Mouse (Mus musculus): Measurements from ENCODE around the gene Was.
"Not testable (repeated sequence)": the region's sequence is repeated elsewhere in the genome, so short reads cannot be mapped to it uniquely, and the experiment has no call there.

Gene Was

DNA sequence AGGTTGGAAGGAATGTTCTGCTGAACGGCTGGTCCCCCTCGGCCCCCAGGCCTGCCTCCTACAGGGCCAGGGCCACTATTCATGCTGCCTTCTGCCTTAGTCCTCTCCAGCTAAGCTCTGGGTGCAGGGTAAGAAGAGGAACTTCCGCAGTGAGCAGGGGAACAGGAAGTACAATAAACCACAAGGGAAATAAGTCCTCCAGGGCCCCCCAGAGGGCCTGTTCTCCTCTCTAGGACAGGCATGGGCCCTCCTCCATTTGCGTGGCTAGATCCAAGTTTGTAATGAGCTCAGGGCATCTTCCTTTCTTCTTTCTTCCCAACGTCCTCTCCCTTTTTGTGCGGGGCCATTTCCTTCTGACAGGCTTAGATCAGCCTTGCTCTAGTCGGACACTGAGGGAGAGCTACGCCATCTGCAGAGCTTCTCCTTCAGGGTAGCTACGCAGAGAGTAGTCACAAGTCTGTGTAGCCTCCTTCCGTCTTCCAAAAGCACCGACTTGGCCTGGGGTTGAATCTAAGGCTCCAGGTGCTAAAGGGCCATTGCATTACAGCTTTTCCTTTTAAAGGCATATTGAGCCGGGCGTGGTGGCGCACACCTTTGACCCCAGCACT lies at the start of gene Was:
Was (minus strand) TSS at position 153 of the 608 bp plus-strand sequence.
- DNase-seq = no peak

- DNase-seq = no peak
These were observed 49.2 kb upstream of the Was start for GRCm38 (mm10) chrX:8139480-8139879.

GRCm38 (mm10) chrX:8135886-8136285 lies 45.6 kb upstream of the Was start:
- DNase-seq = no peak

- peak; percentile 92 to 95 for DNase-seq
These were observed 42.0 kb upstream of the Was start, which contains the start of gene Wdr13 for GRCm38 (mm10) chrX:8132017-8132976. Wdr13 (minus strand) TSS chrX:8132892.

DNA sequence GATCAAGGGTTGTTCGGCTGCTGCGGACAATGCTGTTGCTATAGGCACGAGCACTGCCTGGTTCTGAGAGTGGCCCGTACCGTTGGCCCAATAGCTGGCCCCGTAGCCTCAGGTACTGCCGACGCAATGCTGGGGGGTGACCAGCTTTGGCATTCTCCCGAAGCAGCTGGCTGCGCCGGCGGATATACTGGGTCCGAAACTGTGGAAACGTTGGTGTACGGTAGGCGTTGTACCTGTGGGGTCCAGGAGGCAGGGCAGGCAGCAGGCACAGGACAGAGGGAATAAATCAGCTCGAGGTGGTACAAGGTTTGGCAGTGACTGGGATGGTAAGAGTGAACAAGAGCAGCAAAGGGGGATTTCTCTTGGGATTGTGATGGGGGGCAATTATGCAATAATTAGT lies 41.1 kb upstream of the Was start:
- peak in 1 of 2 experiments; percentile 31 for DNase-seq

DNA sequence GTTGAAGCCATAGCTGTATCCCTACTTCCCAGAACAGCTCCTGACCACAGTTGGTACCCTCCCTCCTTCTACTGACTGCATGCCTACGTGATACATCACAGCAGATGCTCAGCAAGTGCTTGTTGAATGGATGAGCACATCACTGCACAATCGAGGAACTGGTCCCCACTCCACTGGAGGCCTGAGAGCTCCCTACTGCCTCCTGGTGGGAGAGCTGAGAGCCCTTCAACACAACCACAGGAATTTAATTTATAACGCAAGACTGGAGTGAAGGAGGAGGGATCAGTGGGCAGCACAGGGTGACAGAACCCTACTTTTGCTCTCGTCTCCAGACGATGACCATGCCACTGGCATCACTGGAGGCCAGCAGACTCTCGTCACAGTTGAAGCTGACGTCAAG lies 34.9 kb upstream of the Was start:
- no peak for DNase-seq

GRCm38 (mm10) chrX:8123821-8124470 lies 33.6 kb upstream of the Was start:
- DNase-seq = no peak

DNA sequence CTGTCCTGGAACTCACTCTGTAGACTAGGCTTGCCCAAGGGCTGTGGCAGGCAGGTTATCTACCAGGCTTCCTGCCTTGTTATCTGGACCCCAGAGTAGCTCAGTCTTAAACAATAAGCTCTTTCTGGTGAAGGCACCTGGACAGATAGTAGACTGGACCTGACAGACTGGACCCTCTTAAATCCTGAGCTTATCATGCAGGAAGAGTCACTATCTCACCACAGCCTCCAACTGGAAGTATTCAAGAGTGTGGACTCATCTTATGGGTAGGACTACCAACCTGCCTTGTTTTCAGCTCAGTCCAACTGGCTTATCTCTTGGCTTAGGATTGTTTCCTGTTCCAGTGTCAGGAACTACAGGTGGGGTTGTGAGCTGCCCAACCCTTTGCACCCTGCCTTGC lies 27.0 kb upstream of the Was start:
- DNase-seq = no peak

DNA sequence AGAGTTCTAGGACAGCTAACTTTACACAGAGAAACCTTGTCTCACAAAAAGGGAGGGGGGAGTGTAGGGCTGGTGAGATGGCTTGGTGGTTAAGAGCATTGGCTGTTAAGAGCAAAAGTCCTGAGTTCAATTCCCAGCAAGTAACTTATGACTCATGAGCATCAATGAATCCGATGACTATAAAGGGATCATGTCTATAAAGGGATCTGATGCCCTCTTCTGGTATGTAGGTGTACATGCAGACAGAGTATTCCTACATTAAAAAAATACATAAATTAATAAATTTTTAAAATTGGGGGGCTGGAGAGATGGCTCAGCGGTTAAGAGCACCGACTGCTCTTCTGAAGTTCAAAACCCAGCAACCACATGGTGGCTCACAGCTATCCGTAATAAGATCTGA lies 25.0 kb upstream of the Was start:
- no peak for DNase-seq

GRCm38 (mm10) chrX:8105019-8105418 lies 14.7 kb upstream of the Was start:
- no peak for DNase-seq

DNA sequence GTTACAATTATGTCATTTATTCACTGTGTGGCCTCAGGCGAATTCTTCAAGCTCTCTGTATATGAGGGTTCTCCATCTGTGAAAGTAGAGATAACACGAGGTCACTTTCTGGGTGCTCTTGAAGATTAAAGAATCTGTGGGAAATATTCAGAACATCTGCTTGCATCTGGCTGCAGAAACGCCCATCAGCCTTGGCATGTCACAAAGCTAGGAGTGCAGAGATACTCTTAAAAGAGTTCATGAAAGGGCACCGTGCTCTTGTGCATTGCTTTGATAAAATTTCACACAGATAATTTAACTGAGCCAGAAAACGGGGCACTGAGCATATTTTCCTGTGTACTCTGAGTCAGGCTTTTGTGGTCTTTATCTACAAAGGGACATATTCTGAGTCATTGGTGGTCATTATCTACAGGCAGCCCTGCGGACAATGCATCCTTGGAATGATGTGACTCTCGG lies 11.9 kb upstream of the Was start:
- DNase-seq = no peak

DNA sequence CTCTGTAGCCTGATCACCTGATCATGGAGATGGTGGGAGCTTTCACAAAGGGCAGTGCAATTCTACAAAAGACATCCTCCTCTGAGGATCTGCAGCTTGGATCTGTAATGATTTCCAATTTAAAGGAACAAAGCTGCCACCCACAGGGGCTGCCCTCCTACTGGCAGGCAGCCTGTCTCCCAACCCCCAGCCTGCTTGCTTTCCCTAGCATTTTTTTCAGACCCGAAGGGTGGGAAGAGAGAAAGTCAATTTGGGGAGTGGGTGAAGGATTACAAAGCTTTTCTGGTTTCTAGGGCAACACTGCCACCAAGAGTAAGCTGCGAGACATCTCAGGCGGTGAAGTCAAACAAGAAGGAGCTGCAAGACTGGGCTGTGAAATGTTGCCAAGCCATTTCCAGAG lies 10.7 kb upstream of the Was start:
- no peak for DNase-seq

DNA sequence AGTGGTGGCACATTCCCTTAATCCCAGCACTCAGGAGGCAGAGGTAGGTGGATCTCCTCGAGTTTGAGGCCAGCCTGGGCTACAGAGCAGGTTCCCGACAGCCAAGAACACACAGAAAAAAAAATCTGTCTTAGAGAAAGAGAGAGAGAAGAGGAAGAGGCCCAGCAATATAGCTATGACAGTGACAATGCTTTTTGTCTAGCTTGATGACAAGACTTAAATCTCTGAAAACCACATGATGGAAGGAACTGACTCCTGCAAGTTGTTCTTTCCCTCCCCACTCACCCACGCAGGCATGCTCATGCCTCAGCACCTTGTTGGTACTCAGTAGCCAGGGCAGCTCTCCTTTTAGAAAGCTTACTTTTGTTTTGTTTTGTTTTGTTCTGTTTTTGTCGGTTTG lies 9.1 kb upstream of the Was start:
- DNase-seq = no peak

DNA sequence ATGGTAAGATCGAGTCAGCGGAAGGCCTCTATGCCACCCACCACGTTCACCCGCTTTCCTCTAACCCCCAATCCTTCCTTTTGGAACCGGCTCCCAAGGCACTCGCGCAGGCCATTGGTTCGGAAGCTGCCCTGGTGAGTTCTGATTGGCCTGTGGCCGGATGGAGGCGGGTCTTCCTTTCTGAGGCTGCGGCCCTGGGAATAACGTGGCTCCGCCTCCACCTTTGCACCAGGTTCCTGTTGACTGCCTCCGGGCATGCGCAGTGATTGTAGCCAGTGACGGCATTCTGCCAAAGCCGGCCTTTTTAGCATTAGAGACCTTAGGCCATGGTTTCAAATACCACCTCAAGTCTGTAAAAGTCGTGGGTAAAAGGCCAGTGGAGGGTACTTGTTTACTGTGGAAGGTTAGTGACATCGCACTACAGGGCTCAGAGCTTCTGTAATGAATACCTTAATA lies 6.5 kb upstream of the Was start:
- DNase-seq = peak; percentile 98 to 99

- DNase-seq = peak; percentile 55 to 90
These were observed 5.9 kb upstream of the Was start for GRCm38 (mm10) chrX:8096068-8096786.

- no peak for DNase-seq
These were observed 5.2 kb upstream of the Was start for GRCm38 (mm10) chrX:8095546-8095945.

DNA sequence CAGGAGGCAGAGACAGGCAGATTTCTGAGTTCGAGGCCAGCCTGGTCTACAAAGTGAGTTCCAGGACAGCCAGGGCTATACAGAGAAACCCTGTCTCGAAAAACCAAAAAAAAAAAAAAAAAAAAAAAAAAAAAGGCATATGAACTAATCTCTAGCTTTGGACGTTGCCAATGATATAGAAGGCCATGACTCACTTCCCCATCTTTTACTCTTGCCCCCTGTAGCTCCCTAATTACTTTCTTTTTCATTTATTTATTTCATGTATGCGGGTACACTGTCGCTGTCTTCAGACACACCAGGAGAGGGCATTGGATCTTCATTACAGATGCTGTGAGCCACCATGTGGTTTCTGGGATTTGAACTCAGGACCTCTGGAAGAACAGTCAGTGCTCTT lies 653 bp upstream of the Was start:
- not testable (repeated sequence) for DNase-seq

GRCm38 (mm10) chrX:8089746-8090145 lies 552 bp downstream of the Was start:
- no peak for DNase-seq

DNA sequence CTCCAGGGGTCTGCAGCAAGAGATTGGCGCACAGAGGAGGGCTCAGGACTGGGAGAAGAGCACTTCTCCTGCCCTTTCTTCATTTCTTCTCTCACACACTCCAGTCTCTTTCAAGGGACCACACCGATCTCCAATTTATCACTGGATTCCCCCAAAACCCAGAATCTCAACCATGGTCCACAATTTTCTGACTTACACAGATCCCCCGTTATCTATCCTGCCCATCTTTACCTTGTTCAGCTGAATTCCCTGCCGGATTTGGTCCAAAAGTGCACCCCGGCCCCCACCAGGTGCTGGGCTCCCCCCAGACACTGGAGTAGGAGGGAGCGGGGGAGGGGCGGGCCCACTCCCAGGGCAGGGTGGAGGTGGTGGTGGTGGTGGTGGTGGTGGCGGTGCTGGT lies 4.7 kb downstream of the Was start:
- no peak for DNase-seq

GRCm38 (mm10) chrX:8084771-8085259 lies 5.5 kb downstream of the Was start:
- DNase-seq = no peak

DNA sequence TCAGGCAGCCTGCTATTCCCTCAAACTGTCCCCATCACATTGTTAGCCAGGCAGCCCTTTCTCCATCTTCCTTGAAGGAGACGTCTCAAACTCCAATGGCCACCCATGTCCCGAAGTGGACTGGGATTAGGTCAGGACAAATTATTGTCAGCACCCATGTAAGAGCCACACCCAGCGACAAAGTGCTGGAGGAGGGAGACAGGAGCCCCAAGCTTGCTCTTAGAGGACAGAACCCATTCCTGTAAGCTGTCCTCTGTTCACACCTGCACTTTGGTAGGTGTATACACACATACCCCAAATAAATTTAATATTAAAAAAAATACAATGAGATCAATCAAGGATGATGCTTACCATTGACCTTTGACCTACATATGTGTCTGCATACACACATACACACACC lies 15.2 kb downstream of the Was start:
- DNase-seq = no peak

DNA sequence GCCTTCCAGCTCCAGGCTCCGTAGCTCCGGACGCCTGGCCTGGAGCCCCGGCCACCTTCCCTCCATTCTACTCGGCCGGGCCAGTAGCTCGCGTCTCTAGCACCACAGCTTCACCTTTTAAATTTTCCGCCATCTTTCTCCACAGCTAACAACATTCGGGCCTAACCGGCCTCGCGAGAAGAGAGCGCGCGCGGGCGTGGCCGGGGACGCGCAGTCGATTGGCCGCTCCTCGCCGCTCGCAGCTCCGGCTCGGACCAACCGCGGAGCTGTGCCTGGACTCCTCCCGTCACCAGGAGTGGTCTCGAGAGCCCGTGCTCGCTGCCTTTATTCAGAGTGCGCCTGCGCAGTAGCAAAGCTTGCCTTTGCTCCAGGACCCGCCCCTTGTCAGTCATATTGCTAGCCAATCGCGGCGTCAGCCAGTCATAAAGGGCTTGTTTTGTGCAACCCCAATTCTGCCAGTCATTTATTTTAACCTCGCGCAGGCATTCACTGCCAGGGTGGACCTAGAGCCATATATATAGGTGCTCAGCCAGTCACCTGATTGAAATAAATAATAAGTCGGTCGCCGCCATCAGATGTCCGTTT lies 15.8 kb downstream of the Was start, which contains the start of gene Suv39h1:
Suv39h1 (minus strand) TSS at position 331 of the 585 bp plus-strand sequence.
- DNase-seq = peak; percentile 93 to 98
